Mouse (Mus musculus): ENCODE measurements around the gene Crebzf. TPM values are rescaled to one million over a fixed set of nuclear protein-coding genes. Genes with fewer than 3 reads are reported as not detected.

The Crebzf gene
- polyA plus RNA-seq, 1 experiment from 2014 or later = 35.3 TPM

Other genes with a start within 250 kb of the Crebzf start
- not detected in 2 replicates for gene Ccdc83, start 177.0 kb upstream of the Crebzf start, polyA plus RNA-seq (2015; fragmentation: Nextera tagmentation; extraction: Ambion mirVana)
- 13.8 and 16.0 TPM in 2 replicates for gene Sytl2, start 140.5 kb upstream of the Crebzf start, polyA plus RNA-seq (2015; fragmentation: Nextera tagmentation; extraction: Ambion mirVana)
- 1.9 and 2.0 TPM in 2 replicates for gene Ccdc89, start 16.2 kb upstream of the Crebzf start, polyA plus RNA-seq (2015; fragmentation: Nextera tagmentation; extraction: Ambion mirVana)
- 108 and 111 TPM in 2 replicates for gene Tmem126a, start 14.5 kb downstream of the Crebzf start, polyA plus RNA-seq (2015; fragmentation: Nextera tagmentation; extraction: Ambion mirVana)
- 39.0 and 41.2 TPM in 2 replicates for gene Tmem126b, start 33.3 kb downstream of the Crebzf start, polyA plus RNA-seq (2015; fragmentation: Nextera tagmentation; extraction: Ambion mirVana)
- gene Dlg2, start 33.9 kb downstream of the Crebzf start, polyA plus RNA-seq (2015; fragmentation: Nextera tagmentation; extraction: Ambion mirVana) = 4.2 and 4.7 TPM in 2 replicates